Mouse (Mus musculus): ENCODE results near the gene Olfr307. TPM values are rescaled to one million over a fixed set of nuclear protein-coding genes. Genes with fewer than 3 reads are reported as not detected.

Gene Olfr307
- polyA plus RNA-seq, 2 experiments = not detected

GRCm38 (mm10) chr7:86342881-86343565, 5.6 kb upstream of the Olfr307 start:
- H3K4me1 ChIP-seq (ENCODE audit: control insufficient read depth, insufficient read depth, low read length) = no peaks in the 10 kb centered on the region
- TF ChIP-seq POLR2A (IDR thresholded peaks at IDR 0.05; ENCODE audit: borderline replicate concordance, extremely low read depth, insufficient read depth, insufficient read length) = no peak
- no peaks in the 10 kb centered on the region for H3K36me3 ChIP-seq (ENCODE audit: control insufficient read depth, insufficient read depth, low read length)
- H3K9me3 ChIP-seq (ENCODE audit: control insufficient read depth, low read length) = no peaks in the 10 kb centered on the region
- ATAC-seq (ENCODE audit: low FRiP score, low read depth) (no peak), DNase-seq (ENCODE audit: low spot score) (no peak)
- H3K27me3 ChIP-seq (ENCODE audit: control insufficient read depth, insufficient read depth, low read length) = no peaks in the 10 kb centered on the region
- 72% methylated on average over 14 of the region's 14 CpGs for WGBS
- no peak overlapping the region for H3K4me2 ChIP-seq (replicated peaks; ENCODE audit: low read depth, low read length, severe bottlenecking)
- no peak overlapping the region for H3K27ac ChIP-seq (replicated peaks; ENCODE audit: low read depth, low read length)
- no peak overlapping the region for H3K9ac ChIP-seq (ENCODE audit: low read depth, low read length, severe bottlenecking)
- H3K4me3 ChIP-seq (replicated peaks; ENCODE audit: low read length) = no peak overlapping the region

- H3K4me1 ChIP-seq (ENCODE audit: control insufficient read depth, insufficient read depth, low read length) = no peaks in the 10 kb centered on the region
- H3K27me3 ChIP-seq (ENCODE audit: control insufficient read depth, insufficient read depth, low read length) = no peaks in the 10 kb centered on the region
- H3K27ac ChIP-seq (replicated peaks; ENCODE audit: low read depth, low read length) = no peak within 1 kb of the TSS
- no peak within 1 kb of the TSS for H3K9ac ChIP-seq (ENCODE audit: low read depth, low read length, severe bottlenecking)
- no peak for DNase-seq (ENCODE audit: low spot score)
- H3K4me2 ChIP-seq (replicated peaks; ENCODE audit: low read depth, low read length, severe bottlenecking) = no peak within 1 kb of the TSS
- ATAC-seq (ENCODE audit: low FRiP score, low read depth) = no peak
- no peak within 1 kb of the TSS for H3K4me3 ChIP-seq (replicated peaks; ENCODE audit: low read length)
- H3K36me3 ChIP-seq (ENCODE audit: control insufficient read depth, insufficient read depth, low read length) = no peaks in the 10 kb centered on the region
- no peak for TF ChIP-seq POLR2A (IDR thresholded peaks at IDR 0.05; ENCODE audit: borderline replicate concordance, extremely low read depth, insufficient read depth, insufficient read length)
- H3K9me3 ChIP-seq (ENCODE audit: control insufficient read depth, low read length) = no peaks in the 10 kb centered on the region
Measured at GRCm38 (mm10) chr7:86325530-86325929, 11.9 kb downstream of the Olfr307 start, which contains the start of gene Olfr308. Olfr308 (minus strand) TSS chr7:86325630.

GRCm38 (mm10) chr7:86321323-86321722, 16.1 kb downstream of the Olfr307 start:
- ATAC-seq (ENCODE audit: low FRiP score, low read depth) = no peak
- WGBS = 92% methylated on average over 2 of the region's 2 CpGs
- Histone ChIP-seq H3K9me3 (ENCODE audit: control insufficient read depth, low read length) (no peaks in the 10 kb centered on the region), H3K4me1 (ENCODE audit: control insufficient read depth, insufficient read depth, low read length) (no peaks in the 10 kb centered on the region), H3K27ac (replicated peaks; ENCODE audit: low read depth, low read length) (no peak overlapping the region), H3K4me3 (replicated peaks; ENCODE audit: low read length) (no peak overlapping the region), H3K4me2 (replicated peaks; ENCODE audit: low read depth, low read length, severe bottlenecking) (no peak overlapping the region), H3K27me3 (ENCODE audit: control insufficient read depth, insufficient read depth, low read length) (no peaks in the 10 kb centered on the region), H3K9ac (ENCODE audit: low read depth, low read length, severe bottlenecking) (no peak overlapping the region), H3K36me3 (ENCODE audit: control insufficient read depth, insufficient read depth, low read length) (no peaks in the 10 kb centered on the region)
- no peak for TF ChIP-seq POLR2A (IDR thresholded peaks at IDR 0.05; ENCODE audit: borderline replicate concordance, extremely low read depth, insufficient read depth, insufficient read length)
- DNase-seq (ENCODE audit: low spot score) = no peak

GRCm38 (mm10) chr7:86313608-86314007, 23.8 kb downstream of the Olfr307 start, which contains the start of gene Olfr309:
Olfr309 (minus strand) TSS chr7:86313708.
- no peak within 1 kb of the TSS for H3K27ac ChIP-seq (replicated peaks; ENCODE audit: low read depth, low read length)
- no peak for ATAC-seq (ENCODE audit: low FRiP score, low read depth)
- H3K36me3 ChIP-seq (ENCODE audit: control insufficient read depth, insufficient read depth, low read length) = no peaks in the 10 kb centered on the region
- H3K4me3 ChIP-seq (replicated peaks; ENCODE audit: low read length) = no peak within 1 kb of the TSS
- TF ChIP-seq POLR2A (IDR thresholded peaks at IDR 0.05; ENCODE audit: borderline replicate concordance, extremely low read depth, insufficient read depth, insufficient read length) = no peak
- 73% methylated on average over 2 of the region's 2 CpGs for WGBS
- H3K27me3 ChIP-seq (ENCODE audit: control insufficient read depth, insufficient read depth, low read length) = no peaks in the 10 kb centered on the region
- DNase-seq (ENCODE audit: low spot score) = no peak
- H3K9me3 ChIP-seq (ENCODE audit: control insufficient read depth, low read length) = no peaks in the 10 kb centered on the region
- H3K4me2 ChIP-seq (replicated peaks; ENCODE audit: low read depth, low read length, severe bottlenecking) = no peak within 1 kb of the TSS
- no peaks in the 10 kb centered on the region for H3K4me1 ChIP-seq (ENCODE audit: control insufficient read depth, insufficient read depth, low read length)
- H3K9ac ChIP-seq (ENCODE audit: low read depth, low read length, severe bottlenecking) = no peak within 1 kb of the TSS

Small RNA genes lying within 50 kb of the gene (microRNA-seq; reads per million reads assigned to microRNA genes)
- not detected for gene Gm23192

Other genes with a start within 250 kb of the Olfr307 start
- gene Vmn2r75, start 165.8 kb downstream of the Olfr307 start, polyA plus RNA-seq (2012; rRNA removed) = not detected in 2 replicates
- gene Vmn2r75, start 165.8 kb downstream of the Olfr307 start, polyA plus RNA-seq (2014; fragmentation: Nextera tagmentation; extraction: Ambion mirVana) = not detected in 2 replicates
- not detected in 2 replicates for gene Vmn2r76, start 91.3 kb downstream of the Olfr307 start, polyA plus RNA-seq (2012; rRNA removed)
- not detected in 2 replicates for gene Vmn2r76, start 91.3 kb downstream of the Olfr307 start, polyA plus RNA-seq (2014; fragmentation: Nextera tagmentation; extraction: Ambion mirVana)
- gene Olfr310, start 60.4 kb downstream of the Olfr307 start, polyA plus RNA-seq (2012; rRNA removed) = not detected in 2 replicates
- gene Olfr310, start 60.4 kb downstream of the Olfr307 start, polyA plus RNA-seq (2014; fragmentation: Nextera tagmentation; extraction: Ambion mirVana) = not detected in 2 replicates
- not detected in 2 replicates for gene Olfr309, start 23.9 kb downstream of the Olfr307 start, polyA plus RNA-seq (2012; rRNA removed)
- not detected in 2 replicates for gene Olfr309, start 23.9 kb downstream of the Olfr307 start, polyA plus RNA-seq (2014; fragmentation: Nextera tagmentation; extraction: Ambion mirVana)
- gene Olfr308, start 12.0 kb downstream of the Olfr307 start, polyA plus RNA-seq (2012; rRNA removed) = not detected in 2 replicates
- gene Olfr308, start 12.0 kb downstream of the Olfr307 start, polyA plus RNA-seq (2014; fragmentation: Nextera tagmentation; extraction: Ambion mirVana) = not detected in 2 replicates
- not detected in 2 replicates for gene Olfr305, start 29.3 kb upstream of the Olfr307 start, polyA plus RNA-seq (2012; rRNA removed)
- gene Olfr305, start 29.3 kb upstream of the Olfr307 start, polyA plus RNA-seq (2014; fragmentation: Nextera tagmentation; extraction: Ambion mirVana) = not detected in 2 replicates
- gene Olfr304, start 49.1 kb upstream of the Olfr307 start, polyA plus RNA-seq (2012; rRNA removed) = not detected in 2 replicates
- gene Olfr304, start 49.1 kb upstream of the Olfr307 start, polyA plus RNA-seq (2014; fragmentation: Nextera tagmentation; extraction: Ambion mirVana) = not detected in 2 replicates
- gene Olfr303, start 60.2 kb upstream of the Olfr307 start, polyA plus RNA-seq (2012; rRNA removed) = not detected in 2 replicates
- not detected in 2 replicates for gene Olfr303, start 60.2 kb upstream of the Olfr307 start, polyA plus RNA-seq (2014; fragmentation: Nextera tagmentation; extraction: Ambion mirVana)
- gene Olfr301, start 66.3 kb upstream of the Olfr307 start, polyA plus RNA-seq (2012; rRNA removed) = not detected in 2 replicates
- not detected in 2 replicates for gene Olfr301, start 66.3 kb upstream of the Olfr307 start, polyA plus RNA-seq (2014; fragmentation: Nextera tagmentation; extraction: Ambion mirVana)
- gene Olfr299, start 122.3 kb upstream of the Olfr307 start, polyA plus RNA-seq (2012; rRNA removed) = not detected in 2 replicates
- gene Olfr299, start 122.3 kb upstream of the Olfr307 start, polyA plus RNA-seq (2014; fragmentation: Nextera tagmentation; extraction: Ambion mirVana) = not detected in 2 replicates
- gene Olfr298, start 154.9 kb upstream of the Olfr307 start, polyA plus RNA-seq (2012; rRNA removed) = not detected in 2 replicates
- not detected in 2 replicates for gene Olfr298, start 154.9 kb upstream of the Olfr307 start, polyA plus RNA-seq (2014; fragmentation: Nextera tagmentation; extraction: Ambion mirVana)
- gene Olfr297, start 182.4 kb upstream of the Olfr307 start, polyA plus RNA-seq (2012; rRNA removed) = not detected in 2 replicates
- gene Olfr297, start 182.4 kb upstream of the Olfr307 start, polyA plus RNA-seq (2014; fragmentation: Nextera tagmentation; extraction: Ambion mirVana) = not detected in 2 replicates
- gene Olfr295, start 246.3 kb upstream of the Olfr307 start, polyA plus RNA-seq (2012; rRNA removed) = not detected in 2 replicates
- not detected in 2 replicates for gene Olfr295, start 246.3 kb upstream of the Olfr307 start, polyA plus RNA-seq (2014; fragmentation: Nextera tagmentation; extraction: Ambion mirVana)

All from limb, embryonic 14.5 days (tissue).